Mouse (Mus musculus) gonadal fat pad, adult 2 months (tissue): ENCODE measurements at regions not wholly inside any gene's neighbourhood (a gene's known extent, or its start where the extent isn't known, plus 50 kb on each side); places are given as distances from the start of the nearest gene placed in this dataset.
"Not testable (repeated sequence)": the region's sequence is repeated elsewhere in the genome, so short reads cannot be mapped to it uniquely, and the experiment has no call there.

Experiments
- DNase-seq: peaks from one replicate; pipeline ENCODE4 v3.0.0-alpha.2; 2012; ENCODE audit warnings: low read depth

GRCm38 (mm10) chr4:7921503-7921902, 317.3 kb downstream of the Car8 start:
- DNase-seq, result no peak

GRCm38 (mm10) chr4:7913191-7913590, 325.6 kb downstream of the Car8 start:
- DNase-seq, result no peak

GRCm38 (mm10) chr4:7912675-7913074, 326.2 kb downstream of the Car8 start:
- no peak for DNase-seq

DNA sequence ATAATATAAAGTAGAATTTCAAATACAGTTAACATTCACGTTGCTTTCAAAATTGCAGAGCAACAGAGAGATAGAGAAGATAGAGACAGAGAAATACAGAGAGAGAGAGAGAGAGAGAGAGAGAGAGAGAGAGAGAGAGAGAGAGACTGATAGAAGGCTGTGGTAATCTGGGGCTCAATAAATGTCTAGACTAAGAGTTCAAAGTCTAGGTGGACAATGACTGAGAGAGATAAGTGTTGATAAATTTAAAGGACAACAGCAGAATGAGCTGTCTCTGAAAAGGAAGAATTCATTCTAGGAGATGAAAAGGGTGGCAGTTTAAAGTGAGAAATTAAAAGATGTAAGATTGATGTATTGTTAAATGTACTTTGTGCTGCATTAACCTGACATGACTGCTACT, 335.7 kb downstream of the Car8 start:
- DNase-seq, result no peak

GRCm38 (mm10) chr4:7894914-7895313, 343.9 kb downstream of the Car8 start:
- no peak for DNase-seq

- no peak for DNase-seq
Observed at GRCm38 (mm10) chr4:7891128-7891527, 347.7 kb downstream of the Car8 start.

- no peak for DNase-seq
Observed at GRCm38 (mm10) chr4:7854518-7854917, 384.3 kb downstream of the Car8 start.

GRCm38 (mm10) chr4:7853121-7853782, 385.6 kb downstream of the Car8 start:
- no peak for DNase-seq

- no peak for DNase-seq
Observed at GRCm38 (mm10) chr4:7852006-7852615, 386.7 kb downstream of the Car8 start.

GRCm38 (mm10) chr4:7847411-7847810, 391.4 kb downstream of the Car8 start:
- DNase-seq, result no peak

GRCm38 (mm10) chr4:7829126-7829525, 409.7 kb downstream of the Car8 start:
- DNase-seq, result no peak

DNA sequence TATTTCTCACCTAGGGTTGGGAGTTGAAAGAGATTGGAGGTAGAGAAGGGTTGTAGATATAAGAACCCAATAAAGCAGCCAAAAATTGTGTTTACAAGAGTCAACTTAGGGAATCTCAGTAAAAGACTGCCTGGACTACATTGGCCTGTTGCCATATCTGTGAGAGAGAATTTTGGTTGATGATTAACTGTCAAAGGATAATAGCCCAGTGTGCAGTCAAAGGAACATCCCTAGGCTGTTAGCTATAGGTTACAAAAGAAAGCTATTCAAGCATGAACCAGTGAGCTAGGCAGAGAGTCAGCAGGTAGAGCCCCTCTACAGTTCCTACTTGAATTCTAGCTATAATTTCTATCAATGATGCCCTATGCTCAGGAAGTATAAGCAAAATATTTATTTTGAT, 419.0 kb downstream of the Car8 start:
- no peak for DNase-seq

GRCm38 (mm10) chr4:7777761-7778160, 461.1 kb downstream of the Car8 start:
- DNase-seq, result not testable (repeated sequence)

GRCm38 (mm10) chr4:7755473-7755872, 483.4 kb downstream of the Car8 start:
- DNase-seq, result no peak

GRCm38 (mm10) chr4:7753931-7754330, 484.9 kb downstream of the Car8 start:
- DNase-seq, result no peak

DNA sequence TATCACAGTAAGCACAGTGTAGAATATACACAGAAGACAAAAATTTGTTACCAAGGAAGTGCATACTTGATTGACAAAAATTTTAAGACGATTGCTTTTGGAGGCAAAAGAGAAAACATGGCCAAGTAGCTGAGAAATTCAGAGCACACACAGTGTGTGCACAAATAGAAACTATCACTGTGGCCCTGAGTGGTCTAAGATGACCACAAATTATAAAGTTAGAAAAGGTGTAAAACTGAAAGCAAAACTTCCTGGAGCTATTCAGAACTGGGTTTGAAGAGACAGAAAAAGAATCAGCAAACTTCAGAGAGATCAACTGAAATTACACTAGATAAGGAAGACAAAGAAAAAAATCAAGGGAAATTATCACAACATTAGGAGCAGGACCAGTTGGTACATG, 487.6 kb downstream of the Car8 start:
- no peak for DNase-seq

DNA sequence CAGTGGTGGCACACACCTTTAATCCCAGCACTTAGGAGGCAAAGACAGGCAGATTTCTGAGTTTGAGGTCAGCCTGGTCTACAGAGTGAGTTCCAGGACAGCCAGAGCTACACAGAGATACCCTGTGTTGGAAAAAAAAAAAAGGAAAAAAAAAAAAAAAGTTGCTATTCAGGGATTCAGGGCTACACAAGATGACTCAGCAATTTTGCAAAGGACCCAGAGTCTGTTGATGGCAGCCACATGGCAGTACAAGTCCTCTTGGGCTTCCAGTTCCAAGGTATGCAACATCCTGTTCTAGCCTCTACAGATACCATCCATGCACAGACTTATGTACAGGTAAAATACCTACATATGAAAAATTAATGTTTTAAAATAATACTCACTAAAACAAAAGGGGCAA, 515.9 kb downstream of the Car8 start:
- DNase-seq, result no peak

GRCm38 (mm10) chr4:7688516-7688915, 550.3 kb downstream of the Car8 start:
- no peak for DNase-seq

- no peak for DNase-seq
Observed at GRCm38 (mm10) chr4:7687231-7687630, 551.6 kb downstream of the Car8 start.

- no peak for DNase-seq
Observed at GRCm38 (mm10) chr4:7670795-7671105, 568.1 kb downstream of the Car8 start.

DNA sequence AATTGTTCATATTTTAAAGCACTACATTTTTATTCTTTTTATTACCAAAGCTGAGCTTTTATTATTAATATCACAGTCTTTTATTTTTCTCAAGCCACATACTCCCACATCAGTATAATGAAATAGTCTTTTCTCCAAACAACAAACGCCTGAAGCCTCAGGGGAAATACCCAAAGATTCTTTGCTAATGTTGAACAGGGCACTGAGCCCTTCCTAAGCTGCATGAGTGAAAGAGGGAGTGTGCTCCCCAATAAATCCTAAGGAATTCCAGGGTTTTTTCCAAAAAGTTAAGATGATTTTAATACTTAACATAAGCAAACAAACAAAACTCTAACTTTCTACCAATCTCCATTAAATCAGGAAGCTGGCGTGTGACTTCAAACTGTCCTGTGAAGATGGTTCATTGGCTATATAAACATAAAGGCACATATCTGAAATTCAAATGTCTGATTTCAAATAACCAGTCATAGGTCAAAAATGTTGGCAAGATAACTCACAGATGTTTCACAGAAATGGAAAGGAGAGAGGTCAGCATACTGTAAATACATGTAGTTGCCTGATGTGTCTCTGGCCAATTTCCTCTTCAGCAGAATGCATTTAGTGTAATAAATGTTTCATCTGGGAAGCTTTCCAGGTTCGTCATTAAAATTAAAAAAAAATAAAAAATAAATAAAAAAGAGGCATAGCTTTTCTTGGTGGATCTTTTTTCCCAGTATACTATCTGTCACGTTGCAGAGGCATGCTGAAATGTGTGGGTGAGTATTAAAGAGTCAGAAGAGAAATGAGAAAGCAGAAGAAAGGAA, 568.6 kb downstream of the Car8 start:
- DNase-seq, result no peak

DNA sequence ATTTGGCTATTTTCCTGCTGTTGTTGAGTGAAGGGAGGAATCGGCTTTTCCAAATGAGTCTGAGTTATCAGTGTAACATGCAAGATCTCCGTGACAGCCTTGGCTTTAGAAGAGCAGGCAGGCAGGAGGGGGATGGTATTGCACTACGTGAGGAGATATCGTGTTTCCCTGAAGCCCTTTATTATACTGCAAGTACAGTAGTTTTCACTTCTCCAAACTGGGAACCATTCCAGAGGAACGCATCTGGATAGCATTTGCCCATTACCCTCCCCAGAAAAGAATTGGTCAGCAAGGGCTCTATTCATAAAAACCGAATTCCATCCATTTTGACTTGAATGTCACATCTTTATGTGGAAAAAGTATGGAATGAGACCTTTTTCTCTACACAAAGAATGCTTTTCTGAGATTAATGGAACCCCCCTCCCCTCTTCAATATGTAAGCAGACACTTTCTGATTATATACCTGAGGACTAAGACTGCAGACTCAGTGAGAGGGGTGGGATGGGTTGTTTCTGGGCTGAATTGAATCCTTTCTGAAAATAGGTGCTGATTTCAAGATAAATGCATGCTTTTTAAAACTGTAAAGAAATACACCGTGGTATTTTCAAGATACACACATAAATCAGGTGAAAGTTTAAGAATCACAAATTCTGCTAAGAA, 571.8 kb downstream of the Car8 start:
- no peak for DNase-seq
